In genomic region chr5:139794938-139795337, GRCm38 (mm10) we compare ENCODE assay signal across 9 mouse cellular contexts. TPM values are rescaled to one million over a fixed set of nuclear protein-coding genes. Genes with fewer than 3 reads are reported as not detected.
DNase-seq lines count a peak whose midpoint lies in the region; ATAC-seq lines count a peak whose summit lies in the region.
"Had no signal": no experiment of that assay in that cellular context is flagged by ENCODE, and none has a peak within 500 bp of the region (broad histone marks: within the 10 kb centered on the region; RNA-seq: fewer than 3 reads in every experiment).

No protein-coding gene starts in this region.

- no peak for ATAC-seq in forebrain, embryonic 12.5 days (ENCODE audit: low FRiP score)
- ATAC-seq in forebrain, embryonic 13.5 days: no peak
- ATAC-seq in heart, embryonic 11.5 days (replicated peaks; ENCODE audit: insufficient number of reproducible peaks, low FRiP score, low TSS enrichment): no peak

- 80% methylated on average over 10 of the region's 10 CpGs for WGBS in forebrain, embryonic 12.5 days
- WGBS in forebrain, embryonic 13.5 days: 77% methylated on average over 10 of the region's 10 CpGs
- 48% methylated on average over 10 of the region's 10 CpGs for whole genome bisulfite sequencing in heart, embryonic 11.5 days (ENCODE audit: insufficient replicate concordance)

- H3K9me3 ChIP-seq in forebrain, embryonic 12.5 days: no peaks in the 10 kb centered on the region
- H3K9me3 ChIP-seq in forebrain, embryonic 13.5 days (replicated peaks): no peaks in the 10 kb centered on the region
- H3K9me3 ChIP-seq in heart, embryonic 11.5 days (replicated peaks; ENCODE audit: control insufficient read depth, low read length): no peaks in the 10 kb centered on the region
- H3K9me3 ChIP-seq: embryonic facial prominence, embryonic 15.5 days had no signal

- no peak overlapping the region for H3K4me3 ChIP-seq in forebrain, embryonic 12.5 days (replicated peaks)
- H3K4me3 ChIP-seq in forebrain, embryonic 13.5 days: no peak overlapping the region
- no peak overlapping the region for H3K4me3 ChIP-seq in heart, embryonic 11.5 days (ENCODE audit: low read depth, low read length)
- H3K4me3 ChIP-seq: embryonic facial prominence, embryonic 15.5 days had no signal

- H3K9ac ChIP-seq in forebrain, embryonic 12.5 days: no peak overlapping the region
- H3K9ac ChIP-seq in forebrain, embryonic 13.5 days: no peak overlapping the region
- H3K9ac ChIP-seq in heart, embryonic 11.5 days (ENCODE audit: low read depth, low read length): 0 out of 2 replicates have a peak overlapping the region, but pooled peaks have one; percentile 50
- H3K9ac ChIP-seq: embryonic facial prominence, embryonic 15.5 days had no signal

- peak; percentile 85 for DNase-seq in Muller cell, postnatal 12 days (ENCODE audit: inconsistent ontology term)
- peak; percentile 31 for DNase-seq in lung, postnatal 10 days
- DNase-seq in adipocyte (ENCODE audit: low spot score): no peak
- no peak for DNase-seq in right cerebral cortex, postnatal 25 days
- DNase-seq in cerebellum, adult 9-11 months: no peak

- H3K4me2 ChIP-seq in forebrain, embryonic 12.5 days: no peak overlapping the region
- no peak overlapping the region for H3K4me2 ChIP-seq in forebrain, embryonic 13.5 days
- H3K4me2 ChIP-seq in heart, embryonic 11.5 days: peak overlapping the region; percentile 14; the same call in 1 of the 2 replicates
- H3K4me2 ChIP-seq: embryonic facial prominence, embryonic 15.5 days had no signal

- H3K27me3 ChIP-seq in forebrain, embryonic 12.5 days: peaks cover 14% of the 10 kb centered on the region; the same call in 1 of the 2 replicates
- 0 out of 2 replicates have a peak, but pooled peaks cover 4% of the 10 kb centered on the region for H3K27me3 ChIP-seq in forebrain, embryonic 13.5 days
- H3K27me3 ChIP-seq in heart, embryonic 11.5 days (ENCODE audit: control insufficient read depth, insufficient read depth, low read length): no peaks in the 10 kb centered on the region
- H3K27me3 ChIP-seq: embryonic facial prominence, embryonic 15.5 days had no signal

- H3K36me3 ChIP-seq in forebrain, embryonic 12.5 days (replicated peaks): no peaks in the 10 kb centered on the region; the same call in 1 of the 2 replicates
- peaks cover 6% of the 10 kb centered on the region for H3K36me3 ChIP-seq in forebrain, embryonic 13.5 days (ENCODE audit: poor library complexity, severe bottlenecking)
- peaks cover 1% of the 10 kb centered on the region; the same call in 1 of the 2 replicates for H3K36me3 ChIP-seq in heart, embryonic 11.5 days (ENCODE audit: control insufficient read depth, insufficient read depth, low read length)

- H3K4me1 ChIP-seq in forebrain, embryonic 12.5 days: peaks cover 57% of the 10 kb centered on the region
- H3K4me1 ChIP-seq in forebrain, embryonic 13.5 days: peaks cover 66% of the 10 kb centered on the region
- peaks cover 78% of the 10 kb centered on the region for H3K4me1 ChIP-seq in heart, embryonic 11.5 days (ENCODE audit: control insufficient read depth, insufficient read depth, low read length)

- H3K27ac ChIP-seq in forebrain, embryonic 12.5 days: 0 out of 2 replicates have a peak overlapping the region, but pooled peaks have one; percentile 13
- no peak overlapping the region for H3K27ac ChIP-seq in forebrain, embryonic 13.5 days
- H3K27ac ChIP-seq in heart, embryonic 11.5 days (ENCODE audit: low read depth, low read length): peak overlapping the region; percentile 94
- H3K27ac ChIP-seq: embryonic facial prominence, embryonic 15.5 days had no signal

RNA-seq across cellular contexts. Expression of gene Mafk, which starts 3.6 kb away (rescaled TPM):
- polyA plus RNA-seq in forebrain, embryonic 12.5 days (2016; fragmentation: Nextera tagmentation; extraction: Ambion mirVana): 11.4 and 12.0 TPM in 2 replicates
- 14.0 and 14.3 TPM in 2 replicates for polyA plus RNA-seq in forebrain, embryonic 13.5 days (2015; fragmentation: Nextera tagmentation; extraction: Ambion mirVana)
- 13.5 and 19.1 TPM in 2 replicates for polyA plus RNA-seq in heart, embryonic 11.5 days (2014; fragmentation: Nextera tagmentation; extraction: Ambion mirVana)

RNA-seq across cellular contexts. Expression of gene Ints1, which starts 19.5 kb away (rescaled TPM):
- 37.7 and 40.8 TPM in 2 replicates for polyA plus RNA-seq in forebrain, embryonic 12.5 days (2016; fragmentation: Nextera tagmentation; extraction: Ambion mirVana)
- polyA plus RNA-seq in forebrain, embryonic 13.5 days (2015; fragmentation: Nextera tagmentation; extraction: Ambion mirVana): 23.5 and 27.6 TPM in 2 replicates
- 21.4 and 26.4 TPM in 2 replicates for polyA plus RNA-seq in heart, embryonic 11.5 days (2014; fragmentation: Nextera tagmentation; extraction: Ambion mirVana)

RNA-seq across cellular contexts. Expression of gene Tmem184a, which starts 24.8 kb away (rescaled TPM):
- polyA plus RNA-seq in forebrain, embryonic 12.5 days (2016; fragmentation: Nextera tagmentation; extraction: Ambion mirVana): 0.54 and 0.85 TPM in 2 replicates
- 0.05 and 0.20 TPM in 2 replicates for polyA plus RNA-seq in forebrain, embryonic 13.5 days (2015; fragmentation: Nextera tagmentation; extraction: Ambion mirVana)
- polyA plus RNA-seq in heart, embryonic 11.5 days (2014; fragmentation: Nextera tagmentation; extraction: Ambion mirVana): 2.6 and 3.0 TPM in 2 replicates

RNA-seq across cellular contexts. Expression of gene Gm26938, which starts 31.3 kb away (rescaled TPM):
- 0.76 TPM in 1 of 2 replicates, not detected in the other for polyA plus RNA-seq in forebrain, embryonic 12.5 days (2016; fragmentation: Nextera tagmentation; extraction: Ambion mirVana)
- not detected in 2 replicates for polyA plus RNA-seq in forebrain, embryonic 13.5 days (2015; fragmentation: Nextera tagmentation; extraction: Ambion mirVana)
- not detected in 2 replicates for polyA plus RNA-seq in heart, embryonic 11.5 days (2014; fragmentation: Nextera tagmentation; extraction: Ambion mirVana)
- polyA plus RNA-seq: embryonic facial prominence, embryonic 15.5 days had no signal

RNA-seq across cellular contexts. Expression of gene Psmg3, which starts 31.7 kb away (rescaled TPM):
- 72.5 and 75.8 TPM in 2 replicates for polyA plus RNA-seq in forebrain, embryonic 12.5 days (2016; fragmentation: Nextera tagmentation; extraction: Ambion mirVana)
- polyA plus RNA-seq in forebrain, embryonic 13.5 days (2015; fragmentation: Nextera tagmentation; extraction: Ambion mirVana): 85.5 and 88.5 TPM in 2 replicates
- polyA plus RNA-seq in heart, embryonic 11.5 days (2014; fragmentation: Nextera tagmentation; extraction: Ambion mirVana): 49.6 and 50.1 TPM in 2 replicates

Comparison
In these comparisons a context has a peak if more than half of its experiments do, and no peak if none do; other contexts are left out.
1. DNase-seq: peak in Muller cell, postnatal 12 days (single experiment) and lung, postnatal 10 days (single experiment); none in adipocyte (single experiment), right cerebral cortex, postnatal 25 days (single experiment) and cerebellum, adult 9-11 months (single experiment).